In genomic region chrX:59113187-59113586, GRCm38 (mm10) we compare ENCODE assay signal across 21 mouse cellular contexts.
DNase-seq lines count a peak whose midpoint lies in the region; ATAC-seq lines count a peak whose summit lies in the region.
"Had no signal": no experiment of that assay in that cellular context is flagged by ENCODE, and none has a peak within 500 bp of the region (broad histone marks: within the 10 kb centered on the region; RNA-seq: fewer than 3 reads in every experiment).

No protein-coding gene starts in this region.

- H3K9ac ChIP-seq in embryonic facial prominence, embryonic 14.5 days (ENCODE audit: low read depth, low read length), result no peak overlapping the region
- no peak overlapping the region for H3K9ac ChIP-seq in midbrain, embryonic 15.5 days
- H3K9ac ChIP-seq in midbrain, embryonic 16.5 days (ENCODE audit: low read depth, low read length), result no peak overlapping the region
- H3K9ac ChIP-seq: embryonic facial prominence, embryonic 13.5 days; forebrain, embryonic 13.5 days had no signal

- no peaks in the 10 kb centered on the region for H3K9me3 ChIP-seq in embryonic facial prominence, embryonic 14.5 days (ENCODE audit: control insufficient read depth, low read length)
- no peaks in the 10 kb centered on the region for H3K9me3 ChIP-seq in embryonic facial prominence, embryonic 10.5 days
- H3K9me3 ChIP-seq in midbrain, embryonic 15.5 days, result no peaks in the 10 kb centered on the region
- H3K9me3 ChIP-seq in midbrain, embryonic 16.5 days (replicated peaks; ENCODE audit: control insufficient read depth, low read length, poor library complexity, severe bottlenecking), result no peaks in the 10 kb centered on the region
- H3K9me3 ChIP-seq: embryonic facial prominence, embryonic 13.5 days; forebrain, embryonic 13.5 days; G1E had no signal

- ATAC-seq in embryonic facial prominence, embryonic 14.5 days (ENCODE audit: low read depth), result no peak
- ATAC-seq in midbrain, embryonic 15.5 days (replicated peaks), result peak; percentile 54; the same call in 1 of the 2 replicates
- no peak for ATAC-seq in midbrain, embryonic 16.5 days
- ATAC-seq: CD4-positive, CD25-positive, alpha-beta regulatory T cell, adult 4 months; forebrain, embryonic 13.5 days; forebrain, embryonic 16.5 days had no signal

- peak; percentile 0 for DNase-seq in embryonic facial prominence, embryonic 14.5 days (ENCODE audit: low spot score)
- no peak for DNase-seq in embryonic facial prominence, embryonic 10.5 days (ENCODE audit: low spot score)
- peak; percentile 74 for DNase-seq in Muller cell, postnatal 12 days (ENCODE audit: inconsistent ontology term)
- no peak for DNase-seq in urinary bladder, adult 18-20 months (ENCODE audit: low spot score in 2 of 2)
- DNase-seq: adrenal gland, adult 2 months; adrenal gland, postnatal 10 days; adrenal gland, postnatal 25 days; B cell, adult 2 months; cerebellum, adult 11-12 months; cerebellum, adult 2 months; cerebellum, adult 9-10 months; cerebellum, postnatal 10 days; cerebellum, postnatal 25 days had no signal

- no peaks in the 10 kb centered on the region for H3K4me1 ChIP-seq in embryonic facial prominence, embryonic 14.5 days (ENCODE audit: control insufficient read depth, insufficient read depth, low read length)
- H3K4me1 ChIP-seq in embryonic facial prominence, embryonic 10.5 days, result no peaks in the 10 kb centered on the region
- no peaks in the 10 kb centered on the region for H3K4me1 ChIP-seq in midbrain, embryonic 15.5 days
- H3K4me1 ChIP-seq in midbrain, embryonic 16.5 days (ENCODE audit: control insufficient read depth, insufficient read depth, low read length), result no peaks in the 10 kb centered on the region
- H3K4me1 ChIP-seq: embryonic facial prominence, embryonic 13.5 days; forebrain, embryonic 13.5 days had no signal

- no peak overlapping the region for H3K4me2 ChIP-seq in embryonic facial prominence, embryonic 14.5 days (ENCODE audit: low read depth, low read length)
- no peak overlapping the region for H3K4me2 ChIP-seq in midbrain, embryonic 15.5 days
- no peak overlapping the region for H3K4me2 ChIP-seq in midbrain, embryonic 16.5 days (ENCODE audit: low read length)
- H3K4me2 ChIP-seq: embryonic facial prominence, embryonic 13.5 days; forebrain, embryonic 13.5 days had no signal

- H3K4me3 ChIP-seq in embryonic facial prominence, embryonic 14.5 days (ENCODE audit: low read depth, low read length), result no peak overlapping the region
- no peak overlapping the region for H3K4me3 ChIP-seq in embryonic facial prominence, embryonic 10.5 days
- H3K4me3 ChIP-seq in midbrain, embryonic 15.5 days, result no peak overlapping the region
- no peak overlapping the region for H3K4me3 ChIP-seq in midbrain, embryonic 16.5 days (ENCODE audit: low read depth, low read length)
- H3K4me3 ChIP-seq: embryonic facial prominence, embryonic 13.5 days; forebrain, embryonic 13.5 days had no signal

- no peak overlapping the region for H3K27ac ChIP-seq in embryonic facial prominence, embryonic 14.5 days (replicated peaks; ENCODE audit: low read depth, low read length)
- H3K27ac ChIP-seq in embryonic facial prominence, embryonic 10.5 days (replicated peaks), result no peak overlapping the region
- no peak overlapping the region for H3K27ac ChIP-seq in midbrain, embryonic 15.5 days
- H3K27ac ChIP-seq in midbrain, embryonic 16.5 days (ENCODE audit: low read length), result no peak overlapping the region
- H3K27ac ChIP-seq: embryonic facial prominence, embryonic 13.5 days; forebrain, embryonic 13.5 days had no signal

- no peaks in the 10 kb centered on the region for H3K36me3 ChIP-seq in embryonic facial prominence, embryonic 14.5 days (ENCODE audit: control insufficient read depth, insufficient read depth, low read length)
- no peaks in the 10 kb centered on the region for H3K36me3 ChIP-seq in embryonic facial prominence, embryonic 10.5 days (replicated peaks)
- H3K36me3 ChIP-seq in midbrain, embryonic 15.5 days (replicated peaks), result no peaks in the 10 kb centered on the region
- H3K36me3 ChIP-seq in midbrain, embryonic 16.5 days (ENCODE audit: control insufficient read depth, insufficient read depth, low read length), result no peaks in the 10 kb centered on the region
- H3K36me3 ChIP-seq: embryonic facial prominence, embryonic 13.5 days; G1E had no signal

- no peaks in the 10 kb centered on the region; the same call in 1 of the 2 replicates for H3K27me3 ChIP-seq in embryonic facial prominence, embryonic 14.5 days (replicated peaks; ENCODE audit: control insufficient read depth, insufficient read depth, low read length)
- no peaks in the 10 kb centered on the region for H3K27me3 ChIP-seq in embryonic facial prominence, embryonic 10.5 days (replicated peaks; ENCODE audit: low read depth, poor library complexity, severe bottlenecking)
- H3K27me3 ChIP-seq in midbrain, embryonic 15.5 days (replicated peaks), result no peaks in the 10 kb centered on the region
- no peaks in the 10 kb centered on the region for H3K27me3 ChIP-seq in midbrain, embryonic 16.5 days (ENCODE audit: control insufficient read depth, insufficient read depth, low read depth, low read length)
- H3K27me3 ChIP-seq: CH12.LX; embryonic facial prominence, embryonic 13.5 days; forebrain, embryonic 13.5 days had no signal

Comparison
In these comparisons a context has a peak if more than half of its experiments do, and no peak if none do; other contexts are left out.
1. DNase-seq: peak in embryonic facial prominence, embryonic 14.5 days (single experiment) and Muller cell, postnatal 12 days (single experiment); none in embryonic facial prominence, embryonic 10.5 days (single experiment) and urinary bladder, adult 18-20 months (0 of 2).